Mouse (Mus musculus): ENCODE results near the gene Birc5. TPM values are rescaled to one million over a fixed set of nuclear protein-coding genes. Genes with fewer than 3 reads are reported as not detected.

Birc5 gene
- total RNA-seq, 2 experiments from 2014 or later, result 3.7 to 4.6 TPM

- no peak for DNase-seq (ENCODE audit: extremely low spot score in 1 of 2, low spot score in 2 of 2)
- intact Hi-C loops (cut with DNase I), result no loop called here
Observed at GRCm38 (mm10) chr11:117902282-117902681, 53.2 kb downstream of the Birc5 start.

- intact Hi-C loops (cut with DNase I), result no loop called here
Observed at GRCm38 (mm10) chr11:117904442-117904841, 55.4 kb downstream of the Birc5 start.

More at GRCm38 (mm10) chr11:117904442-117904841, 55.4 kb downstream of the Birc5 start:
- no peak for DNase-seq (ENCODE audit: extremely low spot score in 1 of 2, low spot score in 2 of 2)

Other genes with a start within 250 kb of the Birc5 start
- 10 to 100 TPM; 63.5 to 71.0 TPM for gene Tnrc6c, start 195.0 kb upstream of the Birc5 start, total RNA-seq (2021)
- 1 to 10 TPM in 1 of 2 experiments, under 1 TPM in 1; 0.79 to 1.5 TPM for gene Tmc8, start 67.2 kb upstream of the Birc5 start, total RNA-seq (2021)
- 1 to 10 TPM; 4.7 to 4.8 TPM for gene Tmc6, start 67.1 kb upstream of the Birc5 start, total RNA-seq (2021)
- not detected for gene 6030468B19Rik, start 51.6 kb upstream of the Birc5 start, total RNA-seq (2021)
- gene Gm20708, start 39.6 kb upstream of the Birc5 start, total RNA-seq (2021), result 1 to 10 TPM; 3.1 to 4.3 TPM
- gene Syngr2, start 39.6 kb upstream of the Birc5 start, total RNA-seq (2021), result 10 to 100 TPM in 1 of 2 experiments, 1 to 10 TPM in 1; 7.5 to 10.9 TPM
- 10 to 100 TPM in 1 of 2 experiments, 1 to 10 TPM in 1; 8.7 to 10.1 TPM for gene Afmid, start 23.3 kb upstream of the Birc5 start, total RNA-seq (2021)
- gene Tk1, start 23.2 kb upstream of the Birc5 start, total RNA-seq (2021), result 1 to 10 TPM; 2.6 to 4.4 TPM
- under 1 TPM in 1 of 2 experiments, not detected in 1; 0.36 TPM for gene Tmem235, start 11.5 kb downstream of the Birc5 start, total RNA-seq (2021)
- gene Tha1, start 24.2 kb downstream of the Birc5 start, total RNA-seq (2021), result 1 to 10 TPM; 3.1 to 4.0 TPM
- 1 to 10 TPM; 2.3 to 2.6 TPM for gene Socs3, start 120.8 kb downstream of the Birc5 start, total RNA-seq (2021)
- gene Pgs1, start 137.0 kb downstream of the Birc5 start, total RNA-seq (2021), result 10 to 100 TPM; 58.6 to 62.3 TPM

All from left cerebral cortex, postnatal 10 days (tissue).